Mouse (Mus musculus): ENCODE data around the gene Gys2.

DNA sequence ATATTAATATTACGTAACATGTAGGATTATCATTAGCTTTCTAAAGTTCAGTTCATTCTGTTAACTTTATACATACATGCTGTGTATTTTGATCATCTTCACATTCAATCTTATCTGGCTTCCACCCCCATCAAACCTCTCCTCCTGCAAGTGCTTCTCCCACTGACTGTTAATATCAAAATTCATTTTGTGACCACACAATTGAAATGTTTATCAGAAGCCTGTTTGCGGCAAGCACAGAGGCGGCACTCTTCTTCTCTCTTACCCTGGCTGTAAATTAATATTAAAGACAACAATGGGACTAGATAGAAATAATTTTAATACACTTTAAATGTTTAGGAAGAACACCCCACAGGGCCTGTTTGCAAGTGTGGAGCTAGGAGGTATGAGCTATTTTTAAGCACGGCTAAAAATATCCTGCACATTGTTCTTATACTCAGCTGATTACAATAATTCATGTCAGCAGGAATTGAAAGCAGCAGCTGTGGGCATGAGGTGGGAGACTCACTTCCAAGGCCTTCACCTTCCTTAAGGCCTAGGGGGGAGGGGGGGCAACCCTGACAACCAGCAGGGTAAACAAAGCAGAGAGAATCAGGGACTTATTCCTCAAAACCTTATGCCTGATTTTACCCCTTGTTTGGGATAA is 12.7 kb upstream of the Gys2 start:
- TF ChIP-seq CTCF (IDR thresholded peaks at IDR 0.05; ENCODE audit: low read depth) (no peak), EP300 (IDR thresholded peaks at IDR 0.05; ENCODE audit: low read depth) (no peak)

Data from liver, postnatal 0 days (tissue).